Comparison of ENCODE assay signal across 10 mouse cellular contexts in genomic region chr17:49031790-49032189, GRCm38 (mm10).
DNase-seq lines count a peak whose midpoint lies in the region; ATAC-seq and TF ChIP-seq lines count a peak whose summit lies in the region.
"Had no signal": no experiment of that assay in that cellular context is flagged by ENCODE, and none has a peak within 500 bp of the region (broad histone marks: within the 10 kb centered on the region; RNA-seq: fewer than 3 reads in every experiment).

No protein-coding gene starts in this region.

- ATAC-seq in limb, embryonic 14.5 days (ENCODE audit: low FRiP score, low read depth), result peak; percentile 46; the same call in 1 of the 2 replicates
- ATAC-seq in stomach, postnatal 0 days (ENCODE audit: low FRiP score, low TSS enrichment), result no peak
- no peak for ATAC-seq in hindbrain, embryonic 16.5 days
- no peak for ATAC-seq in activated CD4-positive, CD25-positive, alpha-beta regulatory T cell, adult 4 months
- ATAC-seq: forebrain, embryonic 15.5 days had no signal

- no peaks in the 10 kb centered on the region for H3K36me3 ChIP-seq in limb, embryonic 14.5 days (ENCODE audit: control insufficient read depth, insufficient read depth, low read length)
- no peaks in the 10 kb centered on the region for H3K36me3 ChIP-seq in stomach, postnatal 0 days (ENCODE audit: control insufficient read depth, insufficient read depth, low read length)
- no peaks in the 10 kb centered on the region for H3K36me3 ChIP-seq in hindbrain, embryonic 16.5 days (ENCODE audit: control insufficient read depth, insufficient read depth, low read length)
- H3K36me3 ChIP-seq: forebrain, embryonic 15.5 days; liver, embryonic 15.5 days had no signal

- H3K27ac ChIP-seq in limb, embryonic 14.5 days (replicated peaks; ENCODE audit: low read depth, low read length), result no peak overlapping the region
- no peak overlapping the region for H3K27ac ChIP-seq in stomach, postnatal 0 days (replicated peaks)
- no peak overlapping the region for H3K27ac ChIP-seq in hindbrain, embryonic 16.5 days (ENCODE audit: low read depth, low read length)
- H3K27ac ChIP-seq: forebrain, embryonic 15.5 days; liver, embryonic 15.5 days had no signal

- no peaks in the 10 kb centered on the region for H3K27me3 ChIP-seq in limb, embryonic 14.5 days (ENCODE audit: control insufficient read depth, insufficient read depth, low read length)
- no peaks in the 10 kb centered on the region for H3K27me3 ChIP-seq in stomach, postnatal 0 days (ENCODE audit: control insufficient read depth, insufficient read depth, low read length)
- H3K27me3 ChIP-seq in hindbrain, embryonic 16.5 days (replicated peaks; ENCODE audit: control insufficient read depth, insufficient read depth, low read length), result no peaks in the 10 kb centered on the region
- H3K27me3 ChIP-seq: forebrain, embryonic 15.5 days; liver, embryonic 15.5 days had no signal

- no peak overlapping the region for H3K4me2 ChIP-seq in limb, embryonic 14.5 days (replicated peaks; ENCODE audit: low read depth, low read length, severe bottlenecking)
- no peak overlapping the region for H3K4me2 ChIP-seq in stomach, postnatal 0 days (replicated peaks; ENCODE audit: low read depth)
- no peak overlapping the region for H3K4me2 ChIP-seq in hindbrain, embryonic 16.5 days (ENCODE audit: low read length)
- H3K4me2 ChIP-seq: forebrain, embryonic 15.5 days; liver, embryonic 15.5 days had no signal

- DNase-seq in lung, adult 18-20 months, result peak; percentile 15 to 22
- no peak for DNase-seq in lung, adult 2 months
- peak; percentile 57 for DNase-seq in gastrocnemius, postnatal 14 days
- DNase-seq in limb, embryonic 14.5 days (ENCODE audit: low spot score), result peak; percentile 66
- peak; percentile 54 for DNase-seq in stomach, postnatal 0 days (ENCODE audit: low spot score)
- DNase-seq: cerebellum, adult 2 months had no signal

- no peaks in the 10 kb centered on the region for H3K9me3 ChIP-seq in limb, embryonic 14.5 days (ENCODE audit: control insufficient read depth, low read length)
- no peaks in the 10 kb centered on the region for H3K9me3 ChIP-seq in stomach, postnatal 0 days (ENCODE audit: control insufficient read depth, low read length)
- no peaks in the 10 kb centered on the region for H3K9me3 ChIP-seq in hindbrain, embryonic 16.5 days (ENCODE audit: control insufficient read depth, low read length)
- H3K9me3 ChIP-seq: forebrain, embryonic 15.5 days; liver, embryonic 15.5 days had no signal

- no peak overlapping the region for H3K4me3 ChIP-seq in lung, adult 2 months (replicated peaks; ENCODE audit: extremely low read depth, low read depth, low read length)
- H3K4me3 ChIP-seq in limb, embryonic 14.5 days (replicated peaks; ENCODE audit: low read length), result no peak overlapping the region
- no peak overlapping the region for H3K4me3 ChIP-seq in stomach, postnatal 0 days (ENCODE audit: low read depth, low read length)
- H3K4me3 ChIP-seq in hindbrain, embryonic 16.5 days (ENCODE audit: low read length), result no peak overlapping the region
- H3K4me3 ChIP-seq: forebrain, embryonic 15.5 days; liver, embryonic 15.5 days had no signal

- no peak for TF ChIP-seq CTCF in lung, adult 2 months (IDR thresholded peaks at IDR 0.05; ENCODE audit: insufficient read depth, low read length)
- no peak for TF ChIP-seq CTCF in stomach, postnatal 0 days (IDR thresholded peaks at IDR 0.05; ENCODE audit: low read depth)

- WGBS in lung, adult 2 months, result 40% methylated on average over 8 of the region's 8 CpGs
- 57% methylated on average over 8 of the region's 8 CpGs for WGBS in limb, embryonic 14.5 days
- 25% methylated on average over 8 of the region's 8 CpGs for WGBS in stomach, postnatal 0 days
- WGBS in hindbrain, embryonic 16.5 days, result 63% methylated on average over 8 of the region's 8 CpGs

- intact Hi-C loops in gastrocnemius, postnatal 14 days (cut with DNase I; ENCODE audit: low total_unique reads), result no loop called here

- TF ChIP-seq POLR2A in lung, adult 2 months (IDR thresholded peaks at IDR 0.05; ENCODE audit: borderline replicate concordance, extremely low read depth, low read depth, low read length), result no peak
- TF ChIP-seq POLR2A in limb, embryonic 14.5 days (IDR thresholded peaks at IDR 0.05; ENCODE audit: borderline replicate concordance, extremely low read depth, insufficient read depth, insufficient read length), result no peak

- no peak for TF ChIP-seq EP300 in stomach, postnatal 0 days (optimal IDR thresholded peaks at IDR 0.05)

- no peaks in the 10 kb centered on the region for H3K4me1 ChIP-seq in lung, adult 2 months (ENCODE audit: control insufficient read depth, insufficient read depth, low read length)
- H3K4me1 ChIP-seq in limb, embryonic 14.5 days (ENCODE audit: control insufficient read depth, insufficient read depth, low read length), result peaks cover 18% of the 10 kb centered on the region
- no peaks in the 10 kb centered on the region; the same call in 1 of the 2 replicates for H3K4me1 ChIP-seq in stomach, postnatal 0 days (replicated peaks; ENCODE audit: control insufficient read depth, insufficient read depth)
- peaks cover 8% of the 10 kb centered on the region for H3K4me1 ChIP-seq in hindbrain, embryonic 16.5 days (ENCODE audit: control insufficient read depth, insufficient read depth, low read depth, low read length)

- no peak overlapping the region for H3K9ac ChIP-seq in limb, embryonic 14.5 days (ENCODE audit: low read depth, low read length, severe bottlenecking)
- H3K9ac ChIP-seq in stomach, postnatal 0 days (ENCODE audit: low read length), result no peak overlapping the region
- no peak overlapping the region for H3K9ac ChIP-seq in hindbrain, embryonic 16.5 days (ENCODE audit: low read depth, low read length)
- H3K9ac ChIP-seq: forebrain, embryonic 15.5 days; liver, embryonic 15.5 days had no signal
